Mouse (Mus musculus) spleen, embryonic (tissue): ENCODE measurements at regions not wholly inside any gene's neighbourhood (a gene's known extent, or its start where the extent isn't known, plus 50 kb on each side); places are given as distances from the start of the nearest gene placed in this dataset.

Source experiments
- CTCF ChIA-PET: fragments of 350-600 bp; sonication (Branson Sonifier 250); formaldehyde crosslinking; loops from one replicate; lab custom pipeline; 2022; lab: Charles Lee

DNA sequence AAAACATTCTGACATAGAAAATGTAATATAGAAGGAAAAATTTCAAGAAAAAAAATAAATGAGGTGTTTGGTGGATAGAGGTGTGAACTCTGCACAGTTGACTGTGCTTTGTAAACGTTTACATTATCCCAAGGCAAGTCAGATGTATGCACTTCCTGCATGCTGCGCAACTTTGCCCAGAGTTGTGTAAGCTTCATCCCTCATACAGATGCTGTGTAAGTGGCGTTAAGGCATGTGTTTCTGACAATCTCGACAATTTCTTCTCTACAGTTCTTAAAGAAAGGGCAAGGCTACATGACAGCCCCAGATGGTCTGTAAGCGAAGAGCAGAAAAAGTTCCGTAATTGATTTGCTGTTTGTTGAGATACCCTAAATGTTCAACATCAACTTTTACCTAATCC, 476.6 kb upstream of the Pitx2 start:
- CTCF ChIA-PET, result no interaction called here

DNA sequence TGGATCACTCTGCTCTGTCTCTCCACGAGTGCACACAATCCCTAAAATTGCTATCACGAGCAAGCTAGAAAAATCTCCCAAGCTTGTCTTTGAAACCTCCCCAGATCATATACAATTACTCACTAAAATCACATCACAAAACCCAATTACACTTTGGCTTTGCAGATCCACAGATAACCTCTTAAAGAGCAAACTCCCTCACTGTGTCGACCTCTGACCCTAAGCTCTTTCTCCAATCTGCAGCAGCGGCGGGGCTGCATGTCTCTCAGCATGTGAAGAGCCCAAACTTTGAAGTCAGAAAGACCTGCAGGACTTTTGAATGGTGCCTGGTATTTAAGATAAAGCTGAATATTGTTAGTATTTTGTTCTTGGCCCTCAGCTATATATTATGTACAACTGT, 479.4 kb upstream of the Pitx2 start:
- CTCF ChIA-PET, result no interaction called here

GRCm38 (mm10) chr3:128719226-128719625, 480.5 kb upstream of the Pitx2 start:
- CTCF ChIA-PET, result no interaction called here

GRCm38 (mm10) chr3:128707270-128707669, 492.4 kb upstream of the Pitx2 start:
- CTCF ChIA-PET, result no interaction called here

DNA sequence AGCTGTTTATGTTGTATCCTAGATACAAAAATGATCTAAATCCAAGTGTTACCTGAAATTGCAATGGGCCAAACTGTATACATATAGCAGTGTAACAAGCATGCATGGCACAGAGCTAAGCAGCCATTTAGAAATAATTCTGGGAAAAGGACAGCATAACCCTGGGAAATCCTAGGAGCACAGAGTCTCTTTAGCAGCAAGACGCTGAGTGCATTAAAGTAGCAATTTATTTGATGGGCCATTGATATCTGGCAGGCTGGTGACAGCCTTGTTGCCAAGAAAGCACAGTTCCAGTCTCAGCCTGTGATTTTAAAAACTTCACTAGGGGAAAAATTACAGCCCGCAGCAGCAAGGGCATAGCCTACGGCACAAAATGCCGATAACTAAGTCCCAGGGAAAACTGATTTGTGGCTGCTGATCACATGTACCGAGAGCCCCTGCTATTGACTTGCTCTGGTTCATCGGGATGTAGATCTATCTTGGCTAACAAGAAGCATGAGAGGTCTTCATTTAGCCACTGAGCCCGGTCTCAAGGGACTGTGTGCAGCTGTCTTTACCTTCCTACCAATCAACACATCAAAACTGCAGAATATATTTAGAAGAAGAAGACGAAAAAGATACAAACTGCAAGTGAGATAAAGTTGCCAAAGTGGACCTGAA, 531.1 kb upstream of the Pitx2 start:
- CTCF ChIA-PET, result no interaction called here

GRCm38 (mm10) chr3:128665184-128665583, 534.5 kb upstream of the Pitx2 start:
- CTCF ChIA-PET, result no interaction called here

- CTCF ChIA-PET, result no interaction called here
Observed at GRCm38 (mm10) chr3:128636960-128637755, 562.5 kb upstream of the Pitx2 start.

DNA sequence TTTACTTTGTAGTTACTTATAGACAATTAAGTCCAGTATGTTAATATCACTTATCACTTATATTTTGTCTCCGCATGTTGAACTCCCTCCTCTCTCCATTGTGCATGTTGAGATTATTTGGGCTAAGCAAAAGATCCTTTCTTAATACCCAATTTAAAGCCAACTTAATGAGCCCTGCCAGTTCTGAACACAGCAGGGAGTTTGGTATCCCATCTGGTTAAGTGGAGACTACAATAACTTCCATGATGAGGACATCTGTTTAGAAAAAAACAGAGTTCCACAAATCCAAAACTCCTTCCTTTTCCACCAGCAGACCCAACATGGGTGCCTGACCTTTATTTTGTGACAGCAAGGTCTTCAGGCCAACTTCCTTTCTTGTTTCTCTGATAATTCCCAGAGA, 572.0 kb upstream of the Pitx2 start:
- CTCF ChIA-PET, result no interaction called here

DNA sequence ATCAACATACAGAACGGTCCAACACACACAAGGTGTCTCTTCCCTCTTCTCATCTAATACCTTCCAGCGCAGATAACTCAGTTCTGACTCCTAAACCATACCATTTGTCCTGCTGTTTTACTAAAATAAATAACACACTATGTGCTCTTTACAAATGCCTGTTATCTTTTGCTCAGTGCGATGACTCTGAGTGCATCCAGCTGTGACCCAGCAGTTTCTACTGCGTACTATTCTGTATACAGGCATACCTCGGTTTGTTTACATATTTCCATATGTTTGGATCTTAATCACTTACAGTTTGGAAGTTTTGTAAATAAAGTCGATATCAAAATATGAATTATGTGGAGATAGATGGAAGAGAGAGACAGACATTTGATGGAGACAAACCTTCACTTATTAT, 583.0 kb upstream of the Pitx2 start:
- CTCF ChIA-PET, result no interaction called here

- CTCF ChIA-PET, result no interaction called here
Observed at GRCm38 (mm10) chr3:128613657-128614056, 586.0 kb upstream of the Pitx2 start.

DNA sequence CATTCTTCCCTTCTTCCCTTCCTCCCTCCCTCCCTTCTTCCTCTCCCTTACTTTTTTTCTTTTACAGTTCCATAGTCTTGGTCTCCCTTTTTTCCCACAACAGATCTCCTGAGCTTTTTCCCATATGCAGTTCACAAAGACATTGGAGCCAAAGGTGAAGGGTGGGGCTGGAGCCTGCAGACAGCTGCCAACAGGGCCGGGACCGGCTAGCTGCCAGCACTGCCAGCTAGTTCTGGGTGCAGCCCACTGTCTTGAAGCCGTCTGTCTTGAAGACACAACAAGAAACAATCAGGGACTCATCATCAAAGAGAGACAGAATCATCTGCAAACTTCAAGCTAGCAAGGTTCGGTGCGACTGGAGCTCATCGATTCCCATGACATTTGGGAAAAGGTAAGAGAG, 588.9 kb upstream of the Pitx2 start:
- CTCF ChIA-PET, result no interaction called here

DNA sequence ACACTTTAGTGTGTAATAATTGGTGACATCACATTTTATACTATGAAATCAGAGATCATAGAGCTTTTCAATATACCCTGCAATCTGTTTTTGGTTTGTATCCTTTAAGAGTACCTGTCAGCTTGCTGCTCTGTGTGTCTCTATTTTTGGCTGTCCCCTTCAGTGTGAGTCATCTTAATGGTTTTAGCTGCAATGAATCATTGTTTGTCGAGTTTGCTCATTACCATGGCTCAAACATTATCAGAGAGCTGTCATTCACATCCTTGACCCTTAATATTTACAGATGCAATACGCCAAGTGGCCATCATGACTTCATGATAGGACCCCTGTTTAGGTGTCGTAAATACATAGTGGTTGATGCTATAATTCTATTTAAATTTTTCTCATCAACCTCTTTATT, 591.0 kb upstream of the Pitx2 start:
- CTCF ChIA-PET, result no interaction called here

- CTCF ChIA-PET, result no interaction called here
Observed at GRCm38 (mm10) chr3:128575339-128576129, 624.1 kb upstream of the Pitx2 start.

- CTCF ChIA-PET, result no interaction called here
Observed at GRCm38 (mm10) chr3:128570551-128570950, 629.1 kb upstream of the Pitx2 start.

DNA sequence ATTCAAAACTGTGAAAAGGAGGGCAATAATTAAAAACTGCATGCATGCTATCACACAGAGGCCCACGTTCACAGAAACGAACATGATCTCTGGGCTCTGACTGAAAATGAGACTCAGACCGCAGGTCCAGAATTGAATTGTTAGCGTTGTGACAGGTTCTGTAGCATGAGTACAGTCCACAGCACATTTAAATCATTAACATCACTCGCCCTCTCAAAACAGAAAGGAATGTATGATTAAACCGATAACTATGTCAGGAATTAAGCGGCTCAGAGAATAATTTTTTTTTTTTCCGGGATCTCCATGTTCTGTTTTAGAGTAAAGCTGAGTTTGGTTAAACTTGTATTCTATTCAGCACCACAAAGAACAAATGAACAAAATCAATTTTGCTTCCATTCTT, 634.3 kb upstream of the Pitx2 start:
- CTCF ChIA-PET, result no interaction called here

GRCm38 (mm10) chr3:128546416-128547327, 650.5 kb upstream of the Fam241a start:
- CTCF ChIA-PET, result no interaction called here

GRCm38 (mm10) chr3:128525427-128525826, 629.3 kb upstream of the Fam241a start:
- CTCF ChIA-PET, result no interaction called here

DNA sequence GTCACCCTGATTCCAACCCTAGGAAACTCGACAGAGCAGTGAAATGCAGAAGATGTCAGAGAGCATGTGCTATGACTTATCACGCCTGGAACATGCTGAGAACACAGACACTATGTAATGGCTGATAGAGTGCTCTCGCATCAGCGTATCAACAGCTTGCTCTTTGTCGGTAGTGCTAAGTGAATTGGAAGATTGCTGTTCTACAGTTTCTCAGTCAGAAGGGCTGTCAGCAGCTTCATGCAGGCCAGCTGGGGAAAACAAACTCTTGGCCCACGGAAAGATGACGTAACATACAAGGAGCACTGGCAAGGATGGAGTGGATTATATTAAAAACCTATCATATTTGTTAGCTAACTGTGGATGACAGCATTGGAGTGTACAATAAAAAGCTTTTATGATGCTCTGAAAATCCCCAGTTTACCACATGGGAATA, 624.6 kb upstream of the Fam241a start:
- CTCF ChIA-PET, result no interaction called here

DNA sequence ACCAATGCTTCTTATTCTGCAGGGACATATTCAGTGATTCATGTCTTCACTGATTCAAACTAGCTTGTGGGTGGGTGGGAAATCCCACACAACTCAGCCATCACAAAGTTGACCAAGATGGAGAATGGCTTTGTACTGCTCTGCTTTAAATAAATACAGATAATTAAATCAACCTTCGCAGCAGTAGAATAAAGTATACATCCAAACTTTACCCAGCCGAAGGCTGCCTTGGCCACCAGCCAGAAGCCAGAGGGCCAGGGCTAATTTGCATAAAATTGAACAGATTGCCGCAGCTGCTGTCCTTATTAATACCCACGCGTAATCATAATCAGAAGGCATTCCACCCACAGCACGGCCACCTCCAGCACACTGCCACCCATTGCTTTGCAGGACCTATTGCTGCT, 623.8 kb upstream of the Fam241a start:
- CTCF ChIA-PET, result no interaction called here

DNA sequence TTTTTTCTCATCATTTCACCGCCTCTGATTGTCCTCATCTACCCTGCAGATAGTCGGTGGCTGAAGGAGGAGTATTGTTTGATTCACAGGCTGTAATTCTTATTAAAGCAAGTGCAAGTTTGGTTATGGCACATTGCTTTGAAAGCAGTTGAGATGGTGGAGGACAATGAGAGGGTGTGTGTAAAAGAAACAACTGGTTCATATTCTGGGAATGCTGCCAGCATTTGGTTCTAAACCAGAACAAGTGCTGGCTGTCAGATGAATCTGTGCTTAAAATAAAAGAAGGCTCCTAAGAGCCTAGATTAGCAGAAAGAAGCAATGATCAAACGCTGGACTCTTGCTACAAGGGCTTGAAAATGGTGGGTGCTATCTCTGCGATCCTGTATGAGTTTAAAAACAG, 622.7 kb upstream of the Fam241a start:
- CTCF ChIA-PET, result no interaction called here

GRCm38 (mm10) chr3:128471111-128471510, 575.0 kb upstream of the Fam241a start:
- CTCF ChIA-PET, result no interaction called here

DNA sequence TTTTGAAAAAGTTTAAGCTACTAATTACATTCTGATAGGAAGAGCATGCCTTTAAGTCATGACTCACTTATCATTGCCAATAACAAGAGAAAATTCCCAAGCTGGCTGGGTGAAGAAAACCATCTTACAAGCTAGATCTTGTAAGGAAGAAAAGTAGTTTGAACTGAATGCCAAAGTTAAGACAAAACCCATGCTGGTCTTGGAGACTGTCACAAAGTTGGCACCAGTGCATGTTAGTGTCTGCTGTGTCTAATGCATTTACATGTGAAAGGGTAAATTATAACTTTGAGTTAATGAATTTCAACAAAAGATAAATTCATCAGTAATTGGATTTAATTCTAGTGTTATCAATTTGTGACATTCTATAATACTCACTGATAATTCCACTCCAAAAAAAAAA, 533.6 kb upstream of the Fam241a start:
- CTCF ChIA-PET, result no interaction called here
